Mouse (Mus musculus) cerebellum, postnatal 10 days (tissue): ENCODE results near the gene Zfyve16.

Experiments
- DNase-seq, 2 experiments: peaks; one replicate each; pipeline ENCODE4 v3.0.0; 2021; ENCODE audit warnings: mixed read lengths in 2 of 2

The Zfyve16 gene

GRCm38 (mm10) chr13:92464698-92465097 is 66.0 kb downstream of the Zfyve16 start:
- no peak for DNase-seq

GRCm38 (mm10) chr13:92446872-92447271 is 83.8 kb downstream of the Zfyve16 start:
- DNase-seq, result no peak

GRCm38 (mm10) chr13:92440286-92440685 is 90.4 kb downstream of the Zfyve16 start:
- DNase-seq, result no peak

- DNase-seq, result no peak
These were observed 92.0 kb downstream of the Zfyve16 start for GRCm38 (mm10) chr13:92438656-92439055.
